Mouse (Mus musculus) lung, postnatal 14 days (tissue): ENCODE measurements around the gene 4931406P16Rik.
A peak's percentile ranks its signal among the peaks of the same experiment; 100 is the strongest.
"Not testable (repeated sequence)": the region's sequence is repeated elsewhere in the genome, so short reads cannot be mapped to it uniquely, and the experiment has no call there.

ENCODE experiments used
- DNase-seq: peaks from one replicate; pipeline ENCODE4 v3.0.0; 2021

4931406P16Rik gene

DNA sequence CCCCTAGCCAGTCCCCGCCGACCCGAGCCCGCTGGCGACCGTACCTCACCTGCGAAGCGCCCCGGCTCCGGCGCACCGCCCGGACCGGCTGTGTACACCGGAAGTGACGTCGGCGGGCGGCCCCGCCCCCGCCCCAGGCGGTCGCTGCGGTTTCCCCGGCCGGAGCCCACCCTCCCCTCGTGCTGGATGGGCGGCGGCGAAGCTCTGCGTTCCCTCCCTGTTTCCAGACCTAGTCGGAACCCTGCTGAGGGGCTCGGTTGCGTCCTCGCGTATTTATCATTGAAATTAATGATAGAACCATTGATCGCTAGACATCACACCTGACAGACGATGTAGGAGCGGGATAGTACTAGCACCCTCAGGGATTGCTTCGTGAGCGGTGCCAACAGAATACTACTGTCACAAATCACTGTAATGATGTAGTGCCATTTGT is at the start of gene 4931406P16Rik:
Gene 4931406P16Rik, minus strand, starts transcription at position 109 of the 433 bp plus-strand sequence.
- DNase-seq: peak; percentile 90

DNA sequence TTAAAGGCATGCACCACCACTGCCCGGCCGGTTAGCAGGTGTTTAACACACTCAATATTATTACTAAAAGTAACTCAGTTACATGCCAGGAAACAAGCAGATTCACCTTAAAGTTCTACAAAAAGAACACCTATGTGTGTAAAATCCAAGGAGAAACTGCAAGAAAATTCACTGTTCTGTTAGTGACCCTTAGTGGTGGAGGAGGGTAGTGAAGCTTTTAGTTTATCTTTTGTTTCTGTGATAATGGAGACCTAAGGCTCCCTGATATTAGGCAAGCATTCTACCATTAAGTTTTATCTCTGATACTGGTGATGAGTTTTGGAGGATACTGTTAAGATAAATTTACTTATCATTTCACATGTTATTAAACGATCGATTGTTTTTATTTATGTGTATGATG is 42.3 kb upstream of the 4931406P16Rik start:
- no peak for DNase-seq

DNA sequence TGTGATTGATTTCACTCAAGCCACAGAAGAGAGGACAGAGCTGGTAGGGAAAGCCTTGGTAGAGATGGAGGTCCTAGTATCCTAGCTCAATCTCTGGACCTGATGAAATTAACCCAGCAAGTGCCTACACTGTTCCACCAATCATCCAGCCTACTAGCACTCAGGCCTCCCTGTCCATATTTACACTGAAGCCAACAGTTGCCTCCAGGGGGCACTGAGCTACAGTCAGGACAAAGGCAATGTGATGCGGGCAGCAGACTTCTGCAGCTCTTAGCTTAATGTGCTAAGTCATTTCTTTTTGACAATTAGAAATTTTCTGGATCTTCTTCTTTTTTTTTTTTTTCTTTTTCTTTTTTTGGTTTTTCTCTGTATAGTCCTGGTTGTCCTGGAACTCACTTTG is 38.6 kb upstream of the 4931406P16Rik start:
- DNase-seq: peak; percentile 18

DNA sequence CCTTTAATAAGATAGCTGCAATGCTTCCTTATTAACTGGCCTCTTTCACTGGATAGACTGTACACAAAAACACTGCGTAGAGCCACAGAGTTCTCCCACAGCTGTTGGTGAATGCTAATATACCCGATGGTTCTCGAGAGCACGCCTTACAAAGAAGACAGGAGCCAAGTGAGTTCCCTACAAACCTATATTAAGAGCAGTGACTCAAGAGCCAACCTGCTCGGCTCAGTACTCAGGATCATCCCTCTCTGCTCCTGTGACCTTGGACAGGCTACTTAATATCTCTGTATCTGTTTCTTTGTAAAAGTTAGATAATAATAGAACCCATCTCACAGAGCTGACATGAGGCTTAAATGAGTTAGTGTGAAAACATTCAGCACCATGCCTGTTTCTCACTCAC is 36.8 kb upstream of the 4931406P16Rik start:
- no peak for DNase-seq

DNA sequence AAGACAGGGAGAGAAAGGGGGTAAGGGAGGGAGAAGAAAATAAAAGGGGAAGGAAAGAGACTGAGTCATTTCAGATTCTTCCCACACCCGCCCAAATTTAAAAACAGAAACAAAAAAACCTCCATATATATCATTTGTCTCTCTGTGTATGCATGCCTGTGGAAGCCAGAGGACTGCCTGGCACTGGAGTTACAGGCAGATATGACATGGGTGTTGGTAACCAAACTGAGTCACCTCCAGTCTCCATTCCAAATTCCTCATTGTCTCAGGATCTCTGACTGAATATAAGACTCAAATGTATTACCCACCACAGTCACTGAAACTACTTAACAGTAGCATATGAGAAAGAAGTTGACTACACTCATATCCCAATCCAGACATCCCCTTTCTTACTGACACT is 34.7 kb upstream of the 4931406P16Rik start:
- no peak for DNase-seq

DNA sequence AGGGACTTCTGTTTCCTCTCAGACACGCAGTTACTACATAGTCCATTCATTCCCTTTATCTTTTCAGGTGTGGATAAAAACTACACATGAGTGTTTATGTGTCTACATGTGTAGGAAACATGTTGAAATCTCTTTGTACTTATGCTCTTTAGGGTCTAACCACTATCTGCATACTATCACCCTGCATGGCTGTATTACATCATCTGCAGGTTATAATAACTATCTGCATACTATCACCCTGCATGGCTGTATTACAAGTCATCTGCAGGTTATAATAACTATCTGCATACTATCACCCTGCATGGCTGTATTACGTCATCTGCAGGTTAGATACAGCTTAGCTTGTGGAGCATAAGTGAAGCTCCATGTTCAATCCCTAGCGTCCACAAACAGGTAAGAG is 33.7 kb upstream of the 4931406P16Rik start:
- no peak for DNase-seq

DNA sequence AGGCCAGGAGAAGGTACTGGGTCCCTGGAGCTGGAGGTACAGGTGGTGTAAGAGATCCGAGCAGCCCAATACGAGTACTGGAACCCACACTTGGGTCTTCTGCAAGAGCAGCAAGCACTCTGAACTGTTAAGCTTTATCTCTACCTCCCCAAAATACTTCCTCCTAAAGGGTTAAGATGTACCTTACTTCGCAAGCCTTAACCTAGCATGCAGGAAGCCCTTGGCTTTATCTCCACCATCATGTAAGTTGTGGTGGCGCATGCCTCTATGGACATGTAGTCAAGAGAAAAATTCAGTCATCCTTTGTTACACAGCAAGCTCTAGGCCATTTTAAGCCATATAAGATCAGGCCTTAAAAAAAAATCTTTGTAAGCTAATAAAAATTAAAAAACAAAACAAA is 33.2 kb upstream of the 4931406P16Rik start:
- no peak for DNase-seq

DNA sequence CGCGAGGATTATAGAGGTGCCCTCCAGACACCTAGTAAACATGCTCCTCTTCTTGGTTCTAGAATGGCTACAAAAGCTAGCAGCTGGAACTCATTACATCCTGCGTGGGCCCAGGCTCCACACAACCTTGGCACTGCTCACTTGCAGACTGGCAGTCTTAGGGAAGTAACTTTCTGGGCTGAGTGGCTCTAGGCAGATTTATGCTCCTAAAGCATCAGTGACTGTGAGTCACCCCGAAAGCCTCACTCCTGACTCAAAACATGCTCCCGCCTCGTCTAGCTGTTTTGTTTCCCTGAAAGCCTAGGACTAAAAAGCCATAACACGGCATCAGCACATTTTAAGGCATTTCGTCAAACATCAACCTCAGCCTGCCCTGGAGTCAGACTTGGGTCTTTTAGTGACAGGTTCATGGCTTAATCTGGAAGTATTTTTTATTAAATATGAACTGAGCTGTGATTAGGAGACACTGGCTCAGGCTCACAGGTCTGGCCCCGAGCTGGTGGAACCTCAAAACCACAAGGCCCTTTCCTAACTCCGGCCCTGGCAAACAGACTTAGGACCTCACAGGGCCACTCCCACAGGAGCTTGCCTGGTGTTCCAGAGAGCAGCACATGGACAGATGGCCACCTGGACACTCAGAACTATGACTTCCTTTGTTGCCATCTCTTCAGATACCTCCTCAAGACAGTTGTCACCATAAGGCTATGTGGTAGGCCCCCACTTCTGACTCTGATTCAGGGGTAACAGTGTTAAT is 28.9 kb upstream of the 4931406P16Rik start:
- DNase-seq: no peak

DNA sequence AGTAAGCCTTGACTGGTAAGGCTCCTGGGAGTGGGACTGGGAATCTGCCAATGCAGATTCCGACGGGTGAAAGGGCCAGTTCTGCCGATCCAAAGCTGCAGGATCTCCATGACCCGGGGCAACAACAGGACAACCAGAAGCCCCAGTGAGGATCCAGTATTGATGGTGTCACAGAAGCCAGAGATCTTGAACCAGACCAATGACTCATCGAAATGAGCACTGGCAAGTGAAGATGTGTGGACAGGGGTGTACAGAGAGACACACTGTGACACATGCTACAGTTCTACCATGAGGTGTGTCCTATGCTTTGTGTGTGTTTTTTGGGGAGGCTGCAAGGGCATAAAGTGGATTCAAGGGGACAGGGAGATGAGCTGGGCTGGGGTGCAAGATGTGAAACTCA is 27.5 kb upstream of the 4931406P16Rik start:
- no peak for DNase-seq

DNA sequence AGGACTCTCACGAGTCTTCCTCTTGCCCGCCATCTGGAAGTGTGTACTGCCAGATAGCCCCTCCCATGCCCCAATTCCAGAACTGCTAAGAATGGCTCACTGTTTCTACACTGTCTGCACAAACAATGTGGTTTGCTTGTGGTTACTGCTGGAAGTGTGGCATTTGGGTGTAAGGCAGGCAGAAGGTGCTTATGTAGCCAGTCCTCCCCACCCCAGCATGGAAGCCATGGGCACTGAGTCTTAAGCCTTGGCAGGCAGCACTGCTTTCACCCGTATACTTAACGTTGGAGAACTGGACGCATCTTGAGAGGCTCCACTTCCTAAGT is 25.8 kb upstream of the 4931406P16Rik start:
- no peak for DNase-seq

DNA sequence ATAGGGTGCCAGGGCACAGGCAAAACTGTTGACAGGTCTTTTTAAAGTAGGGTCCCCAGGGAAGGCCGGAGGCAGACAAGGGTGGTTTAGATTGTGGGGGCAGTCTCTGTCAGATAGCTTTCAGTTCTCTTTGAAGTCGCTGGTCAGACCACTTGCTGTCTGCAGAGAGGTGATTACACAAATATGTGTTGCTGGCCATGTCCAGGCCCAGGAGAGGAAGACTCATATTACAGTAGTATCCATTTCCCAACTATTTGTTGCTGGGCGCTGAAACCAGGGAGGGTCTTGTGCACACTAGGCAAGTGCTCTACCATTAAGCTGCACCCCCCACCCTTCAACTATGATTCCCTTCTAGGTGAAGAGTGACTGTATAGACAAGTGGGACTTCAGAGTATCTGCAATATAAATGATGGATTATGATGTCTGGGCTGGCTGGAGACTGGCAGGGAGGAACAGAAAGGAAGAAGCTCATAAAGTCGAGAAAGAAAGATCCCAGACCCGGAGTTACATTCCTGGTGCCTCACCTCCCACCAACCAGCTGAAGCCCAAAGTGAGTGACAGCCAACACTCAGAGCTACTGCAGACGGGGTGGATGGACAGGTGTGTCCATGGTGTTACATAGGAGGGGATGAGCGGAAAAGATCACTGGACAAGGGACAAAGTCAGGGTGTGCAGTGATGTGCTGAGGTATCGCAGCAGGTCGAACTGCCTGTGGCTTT is 25.3 kb upstream of the 4931406P16Rik start:
- DNase-seq: no peak

DNA sequence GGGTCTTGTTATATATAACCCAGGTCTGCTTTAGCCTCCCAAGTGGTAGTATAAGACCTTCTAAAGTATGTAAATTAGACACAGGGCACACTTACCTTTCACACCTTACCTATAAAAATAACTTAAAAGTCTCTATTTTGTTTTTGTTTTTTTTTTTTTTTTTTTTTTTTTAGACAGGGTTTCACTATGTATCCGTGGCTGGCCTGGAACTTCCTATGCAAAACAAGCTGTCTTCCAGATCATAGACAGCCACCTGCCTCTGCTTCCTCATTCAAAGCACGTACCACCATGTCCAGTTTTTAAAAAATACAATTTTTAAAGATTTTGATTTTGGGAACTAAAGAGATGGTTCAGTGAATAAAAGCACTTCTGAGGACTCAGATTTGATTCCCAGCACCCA is 23.9 kb upstream of the 4931406P16Rik start:
- no peak for DNase-seq

DNA sequence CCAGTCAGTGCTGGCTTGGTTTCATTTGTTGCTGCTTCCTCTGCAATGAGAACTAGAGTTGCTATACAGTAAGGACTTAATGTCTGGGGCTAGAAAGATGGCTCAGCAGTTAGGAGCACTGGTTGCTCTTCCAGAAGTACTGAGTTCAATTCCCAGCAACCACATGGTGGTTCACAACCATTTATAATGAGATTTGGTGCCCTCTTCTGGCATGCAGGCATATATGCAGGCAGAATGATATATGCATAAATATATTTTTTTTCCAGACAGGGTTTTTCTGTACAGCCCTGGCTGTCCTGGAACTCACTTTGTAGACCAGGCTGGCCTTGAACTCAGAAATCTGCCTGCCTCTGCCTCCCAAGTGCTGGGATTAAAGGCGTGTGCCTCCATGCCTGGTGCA is 23.2 kb upstream of the 4931406P16Rik start:
- DNase-seq: not testable (repeated sequence)

DNA sequence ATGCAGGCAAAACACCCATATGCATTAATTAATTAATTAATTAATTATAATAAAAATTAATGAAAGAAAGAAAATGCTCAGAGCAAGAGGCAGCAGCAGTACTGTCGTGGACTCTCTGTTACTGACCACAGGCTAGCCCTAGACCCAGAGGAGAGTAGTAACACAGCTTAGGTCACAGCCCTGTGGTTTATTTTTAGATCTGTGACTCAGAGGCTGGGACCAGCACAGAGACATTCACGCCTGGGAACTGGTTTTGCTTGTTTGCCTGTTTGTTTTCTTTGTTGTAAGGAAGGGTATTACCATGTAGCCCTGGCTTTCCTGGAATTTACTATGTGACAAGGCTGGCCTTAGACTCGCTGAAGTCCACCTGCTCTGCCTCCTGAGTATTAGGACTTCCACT is 14.1 kb upstream of the 4931406P16Rik start:
- no peak for DNase-seq

DNA sequence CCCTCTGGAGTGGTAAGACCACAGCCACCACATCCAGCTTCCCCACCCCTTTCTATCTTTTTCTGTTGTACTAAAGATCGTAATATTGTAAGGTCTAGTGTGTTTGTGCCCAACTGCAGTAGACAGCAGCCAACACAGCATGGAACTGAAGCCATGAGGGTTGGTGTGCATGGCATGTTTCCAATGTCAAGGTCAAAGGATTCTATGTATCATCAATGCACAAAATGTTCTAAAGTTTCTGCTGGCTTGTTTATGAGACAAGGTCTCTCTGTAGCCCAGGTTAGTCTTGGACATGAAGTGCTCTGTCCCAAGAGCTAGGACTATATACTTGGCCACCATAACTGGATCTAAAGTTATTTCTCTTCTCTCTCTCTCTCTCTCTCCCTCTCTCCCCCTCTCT is 11.5 kb upstream of the 4931406P16Rik start:
- no peak for DNase-seq

DNA sequence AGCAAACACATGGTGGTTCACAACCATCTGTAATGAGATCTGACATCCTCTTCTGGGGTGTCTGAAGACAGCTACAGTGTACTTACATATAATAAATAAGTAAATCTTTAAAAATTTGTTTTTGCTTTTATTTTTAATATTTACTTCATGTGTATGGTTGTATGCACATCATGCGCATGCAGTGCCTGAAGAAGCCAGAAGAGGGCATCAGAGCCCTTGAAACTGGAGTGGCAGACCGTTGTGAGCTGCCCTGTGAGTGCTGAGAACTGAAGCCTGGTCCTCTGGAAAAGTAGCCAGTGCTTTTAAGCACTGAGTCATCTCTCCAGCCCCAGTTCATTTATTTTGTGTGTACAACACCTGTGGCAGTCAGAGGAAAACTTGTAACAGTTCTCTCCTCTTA is 10.7 kb upstream of the 4931406P16Rik start:
- DNase-seq: no peak

DNA sequence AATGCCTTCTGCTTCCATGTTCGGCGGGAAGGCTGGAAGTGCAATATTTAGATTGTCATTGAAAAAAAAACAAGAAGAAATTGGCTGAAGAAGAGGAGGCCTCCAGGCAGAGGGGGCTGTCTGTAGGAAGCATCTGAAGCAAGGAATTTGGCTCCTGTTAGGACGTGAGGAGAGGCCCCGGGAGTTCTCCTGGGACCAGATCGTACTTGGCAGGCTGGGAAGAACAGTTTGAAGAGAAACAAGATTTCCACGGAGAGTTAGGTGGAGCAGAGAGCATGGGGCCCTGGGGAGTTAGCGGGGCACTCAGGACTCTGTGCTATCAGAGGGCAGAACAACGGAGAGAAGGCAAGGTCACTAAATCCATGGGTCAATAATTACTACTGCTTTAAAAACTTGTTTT is 10.0 kb upstream of the 4931406P16Rik start:
- no peak for DNase-seq

DNA sequence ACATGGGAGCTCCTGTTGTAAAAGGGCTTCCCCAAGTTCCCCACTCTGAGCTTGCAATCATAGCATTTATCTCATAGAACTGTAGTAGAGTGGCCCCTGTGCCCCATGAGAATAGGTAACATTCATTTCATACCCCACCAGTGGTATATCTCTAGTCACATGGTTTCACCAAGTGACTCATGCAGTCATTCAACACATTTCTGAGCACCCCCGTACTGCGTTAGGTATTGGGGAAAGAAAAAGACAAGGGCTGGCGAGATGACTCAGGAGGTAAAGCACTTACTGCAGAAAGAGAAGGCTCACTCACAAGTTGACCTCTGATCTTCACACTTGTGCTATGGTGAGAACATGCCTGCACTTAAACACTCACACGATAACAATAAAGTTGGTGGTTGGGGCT is 8.6 kb upstream of the 4931406P16Rik start:
- no peak for DNase-seq

DNA sequence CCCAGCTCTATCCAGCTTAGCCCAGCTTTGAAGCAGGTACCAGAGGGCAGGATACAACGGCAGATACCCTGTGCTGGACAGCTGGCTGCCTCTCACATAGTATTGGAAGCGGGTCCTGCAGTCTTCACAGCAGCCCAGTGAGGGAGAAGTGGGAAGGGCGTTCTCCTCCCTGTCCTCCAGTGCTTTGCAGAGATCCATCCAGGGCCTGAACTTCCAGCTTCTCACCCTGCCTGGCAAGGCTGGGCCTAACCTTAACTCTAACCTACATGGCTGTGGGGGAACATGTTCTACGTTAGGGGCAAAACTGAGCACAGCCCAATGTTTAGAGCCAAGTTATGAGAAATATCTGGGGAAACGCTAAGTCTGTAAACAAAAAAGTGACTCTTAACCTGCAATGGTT is 7.8 kb upstream of the 4931406P16Rik start:
- no peak for DNase-seq

DNA sequence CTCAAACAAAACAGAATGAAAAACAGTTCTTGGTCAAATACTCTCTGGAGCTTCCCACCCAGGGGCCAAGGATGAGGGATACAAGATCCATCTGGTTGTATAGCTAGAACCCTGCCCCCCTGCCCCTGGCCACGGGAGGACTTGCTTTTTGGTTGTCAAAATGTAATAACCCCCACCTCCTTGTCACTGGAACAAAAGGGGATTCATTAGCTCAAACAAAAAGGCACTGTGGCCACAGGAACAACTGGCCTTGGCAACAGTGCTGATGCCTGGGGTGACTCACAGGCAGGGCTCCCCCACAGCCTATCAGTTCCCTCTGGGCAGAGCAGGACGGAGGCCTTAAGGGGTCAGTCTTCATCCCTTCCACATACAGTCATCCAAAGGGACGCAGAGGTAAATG is 6.6 kb upstream of the 4931406P16Rik start:
- DNase-seq: no peak

DNA sequence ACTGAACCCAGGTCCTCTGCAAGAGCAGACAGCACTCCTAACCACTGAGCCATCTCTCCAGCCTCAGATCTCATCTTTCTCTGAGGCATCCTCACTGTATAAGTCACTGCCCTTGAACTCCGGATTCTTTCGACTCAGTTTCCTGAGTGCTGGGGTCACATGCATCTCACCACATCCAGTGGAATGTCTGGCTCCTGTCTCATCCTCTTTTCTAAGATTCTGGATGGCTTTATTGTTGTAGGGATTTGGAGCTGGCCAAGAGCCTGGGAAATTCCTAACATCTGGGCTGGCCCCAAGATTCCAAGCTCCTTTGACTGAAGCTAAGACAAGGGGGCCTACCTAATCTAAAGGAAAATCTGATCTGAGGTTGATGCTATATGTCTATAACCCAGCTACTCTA is 5.8 kb upstream of the 4931406P16Rik start:
- DNase-seq: no peak

DNA sequence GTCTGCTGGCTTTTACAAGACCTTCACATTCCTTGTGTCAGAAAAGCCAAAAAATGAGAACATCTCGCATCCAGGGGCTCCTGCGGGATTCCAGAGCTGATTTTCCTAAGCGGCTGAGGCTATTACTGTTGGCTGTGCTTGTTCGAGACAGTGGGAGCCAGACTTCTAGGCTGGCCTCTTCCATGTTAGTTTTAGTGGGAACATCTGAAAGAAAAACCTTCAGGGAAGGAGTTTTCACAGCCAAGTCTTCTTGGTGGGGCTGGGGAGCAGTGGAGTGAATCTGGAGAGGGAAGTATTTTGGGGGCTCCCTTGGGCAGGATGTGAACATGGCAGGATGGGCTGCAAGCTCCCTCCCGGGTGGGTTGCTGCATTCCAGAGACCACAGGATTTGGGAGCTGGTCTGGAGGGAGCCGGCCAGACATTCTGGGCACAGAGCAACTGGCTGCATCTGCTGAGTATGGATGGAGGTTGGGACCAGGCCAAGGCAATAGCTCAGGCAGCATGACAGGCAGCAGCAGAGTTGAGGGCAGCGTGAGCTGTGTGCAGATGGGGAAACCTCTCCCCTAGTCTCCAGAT is 4.6 kb upstream of the 4931406P16Rik start:
- peak; percentile 52 for DNase-seq

DNA sequence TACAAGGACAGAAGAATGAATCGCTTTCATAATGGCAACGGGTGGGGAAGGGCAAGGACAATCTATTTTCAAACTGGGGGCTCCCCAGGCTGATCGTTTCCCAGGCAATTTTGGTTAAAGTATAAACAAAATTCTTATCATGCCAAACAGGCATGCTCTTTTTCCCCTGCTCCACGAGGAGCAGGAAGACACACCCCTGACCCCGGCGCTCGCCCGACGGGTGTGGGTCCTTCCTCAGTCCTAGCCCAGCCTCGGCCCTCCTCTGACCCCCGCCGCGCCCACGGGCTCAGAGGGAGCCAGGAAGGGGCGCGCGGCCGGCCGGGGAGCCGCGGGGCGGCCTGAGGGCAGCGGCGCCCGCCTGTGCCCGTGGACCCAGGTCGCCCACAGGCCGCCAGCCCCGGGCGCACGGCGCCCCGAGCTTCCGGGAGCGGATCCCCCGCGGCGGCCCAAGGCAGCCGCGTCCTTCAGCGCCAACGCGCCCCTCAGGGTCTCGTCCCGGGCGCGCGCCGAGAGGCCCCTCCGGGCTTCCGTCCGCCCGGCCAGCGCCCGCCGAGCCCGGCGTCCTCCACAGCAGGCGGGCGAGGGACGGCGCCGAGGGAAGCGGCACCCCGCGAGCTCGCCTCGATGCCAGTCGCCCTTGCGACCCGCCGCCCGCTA is 437 bp downstream of the 4931406P16Rik start:
- DNase-seq: peak; percentile 80
